Mouse (Mus musculus) brain, embryonic 14.5 days (tissue): Measurements from ENCODE around the gene Dnah17.

ENCODE experiments used
- CTCF ChIP-seq: fragments of 200-500 bp; IDR thresholded peaks from 2 replicates; pipeline ENCODE4 v1.5.1; 2012; ENCODE audit warnings: inconsistent platforms, mild to moderate bottlenecking, moderate library complexity, borderline replicate concordance; ENCODE audit not compliant: insufficient read depth, insufficient read length; ENCODE audit errors: extremely low read depth
- POLR2A ChIP-seq: fragments of 200-500 bp; IDR thresholded peaks from 2 replicates; pipeline ENCODE4 v1.6.1; 2012; ENCODE audit warnings: mild to moderate bottlenecking, inconsistent platforms, borderline replicate concordance; ENCODE audit not compliant: poor library complexity, insufficient read depth, insufficient read length, severe bottlenecking; ENCODE audit errors: extremely low read depth

- TF ChIP-seq CTCF (no peak), POLR2A (no peak)
Measured at GRCm38 (mm10) chr11:118095004-118095403, 35.4 kb downstream of the Dnah17 start.
